Comparison of ENCODE assay signal across 8 mouse cellular contexts in the genomic region with DNA sequence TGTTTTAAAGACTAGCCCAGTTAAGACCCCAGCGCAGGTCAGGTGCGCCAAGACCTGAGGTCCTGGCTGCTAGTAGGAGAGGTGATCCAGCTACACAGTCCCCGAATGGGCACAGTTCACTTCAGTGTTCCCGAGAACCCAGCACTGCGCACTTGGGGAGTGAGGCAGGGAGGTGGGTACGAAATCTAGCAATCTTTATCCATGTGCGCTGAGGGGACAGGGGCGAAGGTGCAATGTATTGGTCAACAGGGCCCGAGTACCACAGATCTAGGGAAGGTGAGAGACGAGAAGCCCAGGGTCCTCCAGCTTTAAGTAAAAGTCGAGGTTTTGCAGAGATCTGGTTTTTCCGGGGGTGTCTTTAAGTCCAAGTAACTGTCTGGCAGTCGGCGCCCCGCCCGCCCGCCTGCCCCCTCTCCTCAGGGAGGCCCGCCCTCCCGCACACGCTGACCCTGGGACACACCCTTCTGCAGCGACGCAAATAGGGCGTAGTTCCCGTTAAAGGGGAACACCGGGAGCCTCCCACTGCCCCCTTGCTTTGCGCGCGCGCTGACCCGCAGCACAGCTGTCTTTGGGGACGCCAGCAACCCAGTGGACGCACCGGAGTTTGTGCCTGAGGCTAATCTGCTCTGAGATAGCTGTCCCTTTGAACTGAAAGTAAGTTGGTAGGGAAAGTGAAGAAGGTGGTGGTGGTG. TPM values are rescaled to one million over a fixed set of nuclear protein-coding genes. Genes with fewer than 3 reads are reported as not detected.
DNase-seq lines count a peak whose midpoint lies in the region; ATAC-seq and TF ChIP-seq lines count a peak whose summit lies in the region.

No protein-coding gene starts in this region.

- H3K36me3 ChIP-seq in forebrain, embryonic 13.5 days (ENCODE audit: poor library complexity, severe bottlenecking) = no peaks in the 10 kb centered on the region
- peaks cover 23% of the 10 kb centered on the region for H3K36me3 ChIP-seq in limb, embryonic 14.5 days (ENCODE audit: control insufficient read depth, insufficient read depth, low read length)
- H3K36me3 ChIP-seq in midbrain, postnatal 0 days (ENCODE audit: insufficient read depth, low read length) = no peaks in the 10 kb centered on the region

- no peak for TF ChIP-seq CTCF in midbrain, postnatal 0 days (IDR thresholded peaks at IDR 0.05)

- no peak for ATAC-seq in forebrain, embryonic 13.5 days
- peak; percentile 38; the same call in 1 of the 2 replicates for ATAC-seq in limb, embryonic 14.5 days (ENCODE audit: low FRiP score, low read depth)
- ATAC-seq in midbrain, postnatal 0 days (ENCODE audit: low FRiP score) = no peak
- no peak for ATAC-seq in erythroid progenitor cell, adult 5-6 weeks (replicated peaks; ENCODE audit: low FRiP score, poor library complexity, severe bottlenecking)

- H3K4me2 ChIP-seq in forebrain, embryonic 13.5 days = peak overlapping the region; percentile 98
- H3K4me2 ChIP-seq in limb, embryonic 14.5 days (replicated peaks; ENCODE audit: low read depth, low read length, severe bottlenecking) = peak overlapping the region; percentile 64
- peak overlapping the region; percentile 98 for H3K4me2 ChIP-seq in midbrain, postnatal 0 days (ENCODE audit: low read depth, low read length, poor library complexity, severe bottlenecking)

- peak; percentile 56 for DNase-seq in kidney, adult 18-20 months
- DNase-seq in kidney, adult 11 months = no peak
- DNase-seq in heart, postnatal 4 days = peak; percentile 80
- DNase-seq in limb, embryonic 14.5 days (ENCODE audit: low spot score) = peak; percentile 59
- DNase-seq in midbrain, postnatal 0 days (ENCODE audit: low spot score) = peak; percentile 13
- no peak for DNase-seq in layer of hippocampus, adult 9-10 months (ENCODE audit: low spot score)

- H3K9me3 ChIP-seq in forebrain, embryonic 13.5 days (replicated peaks) = no peaks in the 10 kb centered on the region
- H3K9me3 ChIP-seq in limb, embryonic 14.5 days (ENCODE audit: control insufficient read depth, low read length) = no peaks in the 10 kb centered on the region
- no peaks in the 10 kb centered on the region for H3K9me3 ChIP-seq in midbrain, postnatal 0 days (ENCODE audit: low read length)

- H3K4me1 ChIP-seq in forebrain, embryonic 13.5 days = peaks cover 31% of the 10 kb centered on the region
- H3K4me1 ChIP-seq in limb, embryonic 14.5 days (ENCODE audit: control insufficient read depth, insufficient read depth, low read length) = peaks cover 42% of the 10 kb centered on the region
- peaks cover 18% of the 10 kb centered on the region; the same call in 1 of the 2 replicates for H3K4me1 ChIP-seq in midbrain, postnatal 0 days (ENCODE audit: insufficient read depth, low read length)

- no peak for TF ChIP-seq POLR2A in limb, embryonic 14.5 days (IDR thresholded peaks at IDR 0.05; ENCODE audit: borderline replicate concordance, extremely low read depth, insufficient read depth, insufficient read length)

- 0 out of 2 replicates have a peak overlapping the region, but pooled peaks have one; percentile 67 for H3K9ac ChIP-seq in forebrain, embryonic 13.5 days
- peak overlapping the region; percentile 90 for H3K9ac ChIP-seq in limb, embryonic 14.5 days (ENCODE audit: low read depth, low read length, severe bottlenecking)
- no peak overlapping the region; the same call in 1 of the 2 replicates for H3K9ac ChIP-seq in midbrain, postnatal 0 days (replicated peaks; ENCODE audit: low read length, poor library complexity, severe bottlenecking)

- peak overlapping the region; percentile 54 for H3K4me3 ChIP-seq in forebrain, embryonic 13.5 days
- H3K4me3 ChIP-seq in limb, embryonic 14.5 days (replicated peaks; ENCODE audit: low read length) = peak overlapping the region; percentile 68
- peak overlapping the region; percentile 53 for H3K4me3 ChIP-seq in midbrain, postnatal 0 days (ENCODE audit: low read depth, low read length)

- no peak overlapping the region for H3K27ac ChIP-seq in forebrain, embryonic 13.5 days
- H3K27ac ChIP-seq in limb, embryonic 14.5 days (replicated peaks; ENCODE audit: low read depth, low read length) = peak overlapping the region; percentile 97
- no peak overlapping the region for H3K27ac ChIP-seq in midbrain, postnatal 0 days (ENCODE audit: low read depth, low read length)

- peaks cover 76% of the 10 kb centered on the region for H3K27me3 ChIP-seq in forebrain, embryonic 13.5 days
- H3K27me3 ChIP-seq in limb, embryonic 14.5 days (ENCODE audit: control insufficient read depth, insufficient read depth, low read length) = 0 out of 2 replicates have a peak, but pooled peaks cover 5% of the 10 kb centered on the region
- peaks cover 38% of the 10 kb centered on the region for H3K27me3 ChIP-seq in midbrain, postnatal 0 days (ENCODE audit: insufficient read depth, low read length)

- 5% methylated on average over 33 of the region's 33 CpGs for WGBS in forebrain, embryonic 13.5 days
- WGBS in limb, embryonic 14.5 days = 4% methylated on average over 31 of the region's 33 CpGs
- WGBS in midbrain, postnatal 0 days = 7% methylated on average over 32 of the region's 33 CpGs

RNA-seq across cellular contexts. Expression of gene Pmp22, which starts 2.4 kb away (rescaled TPM):
- polyA plus RNA-seq in forebrain, embryonic 13.5 days (2015; fragmentation: Nextera tagmentation; extraction: Ambion mirVana) = 12.1 and 12.7 TPM in 2 replicates
- 10 to 100 TPM; 90.1 to 91.4 TPM for total RNA-seq in heart, postnatal 4 days (2021)
- 155 and 202 TPM in 2 replicates for polyA plus RNA-seq in limb, embryonic 14.5 days (2012; rRNA removed)
- polyA plus RNA-seq in limb, embryonic 14.5 days (2014; fragmentation: Nextera tagmentation; extraction: Ambion mirVana) = 277 and 284 TPM in 2 replicates
- total RNA-seq in midbrain, postnatal 0 days (2014; rRNA removed) = 39.1 and 40.1 TPM in 2 replicates
- 29.8 and 31.6 TPM in 2 replicates for polyA plus RNA-seq in midbrain, postnatal 0 days (2015; fragmentation: Nextera tagmentation; extraction: Ambion mirVana)
- total RNA-seq in erythroid progenitor cell, adult 5-6 weeks (2015; ENCODE audit: low replicate concordance) = 1.7 and 1.8 TPM in 2 replicates
- total RNA-seq in erythroid progenitor cell, adult 5-6 weeks (2017; ENCODE audit: low replicate concordance) = 1.2 TPM in 1 of 2 replicates, not detected in the other

Comparison
In these comparisons a context has a peak if more than half of its experiments do, and no peak if none do; other contexts are left out.
1. DNase-seq: peak in kidney, adult 18-20 months (single experiment), heart, postnatal 4 days (single experiment), limb, embryonic 14.5 days (single experiment) and midbrain, postnatal 0 days (single experiment); none in kidney, adult 11 months (single experiment) and layer of hippocampus, adult 9-10 months (single experiment).
2. RNA of gene Pmp22, which starts 2.4 kb away (total RNA-seq): 90.1 to 91.4 TPM in heart, postnatal 4 days and 39.1 to 40.1 TPM in midbrain, postnatal 0 days; 1.2 to 1.8 TPM in erythroid progenitor cell, adult 5-6 weeks; every median in the first group is over 10 times any median in the second.
3. Peak in every context shown above with its lines, with median percentiles within 50 percentile points of each other: H3K4me2 ChIP-seq and H3K4me3 ChIP-seq.